ENCODE assay signal across 7 mouse cellular contexts in genomic region chr7:143445651-143446460, GRCm38 (mm10). TPM values are rescaled to one million over a fixed set of nuclear protein-coding genes. Genes with fewer than 3 reads are reported as not detected.
A peak's percentile ranks its signal among the peaks of the same experiment; 100 is the strongest.
DNase-seq lines count a peak whose midpoint lies in the region; ATAC-seq and TF ChIP-seq lines count a peak whose summit lies in the region.

No protein-coding gene starts in this region.

- ATAC-seq in heart, embryonic 14.5 days (ENCODE audit: insufficient number of reproducible peaks, insufficient read depth, low FRiP score, low read depth) = 0 out of 2 replicates have a peak, but pooled peaks have one; percentile 7
- ATAC-seq in liver, embryonic 11.5 days (replicated peaks; ENCODE audit: low FRiP score) = no peak
- ATAC-seq in inflammation-experienced regulatory T-cells, adult 6 months = no peak

- H3K4me3 ChIP-seq in E14TG2a.4 (replicated peaks; ENCODE audit: low read length) (peak overlapping the region; percentile 71), ES-Bruce4 (ENCODE audit: low read depth, low read length) (peak overlapping the region; percentile 62)
- H3K4me3 ChIP-seq in heart, embryonic 14.5 days (ENCODE audit: control insufficient read depth in 1 of 2, insufficient read depth in 1 of 2, low read depth in 1 of 2, low read length in 2 of 2) = peak overlapping the region; percentile 36 to 47
- H3K4me3 ChIP-seq in liver, embryonic 11.5 days (ENCODE audit: low read depth, low read length) = peak overlapping the region; percentile 32

- no peaks in the 10 kb centered on the region for H3K9me3 ChIP-seq in E14TG2a.4 (ENCODE audit: low read length)
- no peaks in the 10 kb centered on the region for H3K9me3 ChIP-seq in ES-Bruce4 (replicated peaks; ENCODE audit: control insufficient read depth, insufficient read depth, low read length, poor library complexity, severe bottlenecking)
- H3K9me3 ChIP-seq in heart, embryonic 14.5 days (ENCODE audit: control insufficient read depth, low read length) = no peaks in the 10 kb centered on the region
- H3K9me3 ChIP-seq in liver, embryonic 11.5 days (ENCODE audit: control insufficient read depth, low read length) = no peaks in the 10 kb centered on the region

- no peak for TF ChIP-seq EP300 in ES-Bruce4 (IDR thresholded peaks at IDR 0.05; ENCODE audit: insufficient read depth, low read depth, low read length)

- H3K36me3 ChIP-seq in E14TG2a.4 (ENCODE audit: insufficient read depth, low read length) (no peaks in the 10 kb centered on the region), ES-Bruce4 (ENCODE audit: control insufficient read depth, insufficient read depth, low read length, poor library complexity, severe bottlenecking) (no peaks in the 10 kb centered on the region)
- no peaks in the 10 kb centered on the region for H3K36me3 ChIP-seq in heart, embryonic 14.5 days (ENCODE audit: control insufficient read depth, insufficient read depth, low read length)
- H3K36me3 ChIP-seq in liver, embryonic 11.5 days (ENCODE audit: control insufficient read depth, insufficient read depth, low read length) = no peaks in the 10 kb centered on the region

- peak overlapping the region; percentile 88 for H3K4me2 ChIP-seq in heart, embryonic 14.5 days (ENCODE audit: low read length)
- H3K4me2 ChIP-seq in liver, embryonic 11.5 days = peak overlapping the region; percentile 60

- peak overlapping the region; percentile 49 for H3K9ac ChIP-seq in ES-Bruce4 (ENCODE audit: low read depth, poor library complexity, severe bottlenecking)
- peak overlapping the region; percentile 71 for H3K9ac ChIP-seq in heart, embryonic 14.5 days (ENCODE audit: low read length)
- no peak overlapping the region; the same call in 1 of the 2 replicates for H3K9ac ChIP-seq in liver, embryonic 11.5 days (ENCODE audit: low read depth, low read length)

- peak; percentile 37 for DNase-seq in liver, embryonic 11.5 days (ENCODE audit: low spot score)
- no peak for DNase-seq in cerebellum, adult 9-10 months
- DNase-seq in layer of hippocampus, adult 11-12 months (ENCODE audit: low spot score) = no peak

- no peak for TF ChIP-seq POLR2A in ES-Bruce4 (IDR thresholded peaks at IDR 0.05; ENCODE audit: insufficient read depth, low read length)

- H3K4me1 ChIP-seq in E14TG2a.4 (replicated peaks; ENCODE audit: low read depth, low read length) (peaks cover 37% of the 10 kb centered on the region), ES-Bruce4 (ENCODE audit: control insufficient read depth, insufficient read depth, low read length) (no peaks in the 10 kb centered on the region)
- peaks cover 0 to 13% of the 10 kb centered on the region in 2 experiments; a peak in 2 of 4 replicates for H3K4me1 ChIP-seq in heart, embryonic 14.5 days (ENCODE audit: control insufficient read depth in 2 of 2, insufficient read depth in 2 of 2, low read length in 2 of 2)
- H3K4me1 ChIP-seq in liver, embryonic 11.5 days (replicated peaks; ENCODE audit: control insufficient read depth, insufficient read depth, low read length) = no peaks in the 10 kb centered on the region

- H3K27ac ChIP-seq in ES-Bruce4 (ENCODE audit: insufficient read depth, low read length) = no peak overlapping the region
- no peak overlapping the region; a peak in 1 of 4 replicates for H3K27ac ChIP-seq in heart, embryonic 14.5 days (replicated peaks in 1 of 2; ENCODE audit: control insufficient read depth in 1 of 2, insufficient read depth in 1 of 2, low read depth in 2 of 2, low read length in 2 of 2)
- no peak overlapping the region for H3K27ac ChIP-seq in liver, embryonic 11.5 days (ENCODE audit: low read depth, low read length)

- peaks cover 96% of the 10 kb centered on the region for H3K27me3 ChIP-seq in E14TG2a.4 (ENCODE audit: insufficient read depth, low read length)
- H3K27me3 ChIP-seq in ES-Bruce4 (ENCODE audit: control insufficient read depth, insufficient read depth, low read length, poor library complexity, severe bottlenecking) = peaks cover 25% of the 10 kb centered on the region
- peaks cover 39% of the 10 kb centered on the region for H3K27me3 ChIP-seq in heart, embryonic 14.5 days (ENCODE audit: control insufficient read depth, insufficient read depth, low read length)
- H3K27me3 ChIP-seq in liver, embryonic 11.5 days (replicated peaks; ENCODE audit: control insufficient read depth, insufficient read depth, low read length) = peaks cover 65% of the 10 kb centered on the region

- TF ChIP-seq CTCF in E14TG2a.4 (conservative IDR thresholded peaks at IDR 0.05; ENCODE audit: low read length) (no peak), ES-Bruce4 (IDR thresholded peaks at IDR 0.05; ENCODE audit: low read depth, low read length) (no peak)

- WGBS in heart, embryonic 14.5 days = 11% methylated on average over 53 of the region's 53 CpGs
- 8% methylated on average over 53 of the region's 53 CpGs for WGBS in liver, embryonic 11.5 days

RNA-seq across cellular contexts. Expression of gene Cdkn1c, which starts 15.0 kb away (rescaled TPM):
- polyA plus RNA-seq in ES-Bruce4 (2011; ENCODE audit: insufficient read depth, insufficient read length, low read depth, missing spikeins) = 23.4 and 24.2 TPM in 2 replicates
- 614 and 794 TPM in 2 replicates for polyA plus RNA-seq in heart, embryonic 14.5 days (2014; fragmentation: Nextera tagmentation; extraction: Ambion mirVana)
- polyA plus RNA-seq in liver, embryonic 11.5 days (2014; fragmentation: Nextera tagmentation; extraction: Ambion mirVana) = 572 and 617 TPM in 2 replicates
- polyA plus RNA-seq in inflammation-experienced regulatory T-cells, adult 6 months (2017; shearing (Covaris generic)) = under 1 TPM in 2 of 3 experiments, not detected in 1; 0.25 to 0.64 TPM

RNA-seq across cellular contexts. Expression of gene Slc22a18, which starts 27.7 kb away (rescaled TPM):
- 4.5 and 5.0 TPM in 2 replicates for polyA plus RNA-seq in ES-Bruce4 (2011; ENCODE audit: insufficient read depth, insufficient read length, low read depth, missing spikeins)
- polyA plus RNA-seq in heart, embryonic 14.5 days (2014; fragmentation: Nextera tagmentation; extraction: Ambion mirVana) = 0.54 and 1.1 TPM in 2 replicates
- 2.8 and 5.2 TPM in 2 replicates for polyA plus RNA-seq in liver, embryonic 11.5 days (2014; fragmentation: Nextera tagmentation; extraction: Ambion mirVana)
- under 1 TPM in 1 of 3 experiments, not detected in 2; 0.54 TPM for polyA plus RNA-seq in inflammation-experienced regulatory T-cells, adult 6 months (2017; shearing (Covaris generic))

RNA-seq across cellular contexts. Expression of gene Phlda2, which starts 57.1 kb away (rescaled TPM):
- 43.1 and 44.9 TPM in 2 replicates for polyA plus RNA-seq in ES-Bruce4 (2011; ENCODE audit: insufficient read depth, insufficient read length, low read depth, missing spikeins)
- 0.46 and 0.63 TPM in 2 replicates for polyA plus RNA-seq in heart, embryonic 14.5 days (2014; fragmentation: Nextera tagmentation; extraction: Ambion mirVana)
- 11.9 and 16.4 TPM in 2 replicates for polyA plus RNA-seq in liver, embryonic 11.5 days (2014; fragmentation: Nextera tagmentation; extraction: Ambion mirVana)
- polyA plus RNA-seq in inflammation-experienced regulatory T-cells, adult 6 months (2017; shearing (Covaris generic)) = not detected

Comparison
In these comparisons a context has a peak if more than half of its experiments do, and no peak if none do; other contexts are left out.
1. RNA of gene Cdkn1c, which starts 15.0 kb away (polyA plus RNA-seq): 614 to 794 TPM in heart, embryonic 14.5 days and 572 to 617 TPM in liver, embryonic 11.5 days; 23.4 to 24.2 TPM in ES-Bruce4 and 0.25 to 0.64 TPM in inflammation-experienced regulatory T-cells, adult 6 months; every median in the first group is over 10 times any median in the second.
2. Peak in every context shown above with its lines, with median percentiles within 50 percentile points of each other: H3K4me3 ChIP-seq.